Mouse (Mus musculus): ENCODE results near the gene Arl8b. TPM values are rescaled to one million over a fixed set of nuclear protein-coding genes. Genes with fewer than 3 reads are reported as not detected.
"Not testable (repeated sequence)": the region's sequence is repeated elsewhere in the genome, so short reads cannot be mapped to it uniquely, and the experiment has no call there.

The Arl8b gene
- total RNA-seq, 2 experiments from 2014 or later: 222 to 225 TPM

GRCm38 (mm10) chr6:108833963-108834697 is 51.2 kb downstream of the Arl8b start:
- no peak for DNase-seq (ENCODE audit: low spot score in 2 of 2)

- no peak for DNase-seq (ENCODE audit: low spot score in 2 of 2)
These were observed 53.1 kb downstream of the Arl8b start for GRCm38 (mm10) chr6:108835765-108836691.

- DNase-seq (ENCODE audit: low spot score in 2 of 2): no peak
These were observed 54.2 kb downstream of the Arl8b start for GRCm38 (mm10) chr6:108837081-108837480.

GRCm38 (mm10) chr6:108837958-108838357 is 55.1 kb downstream of the Arl8b start:
- no peak for DNase-seq (ENCODE audit: low spot score in 2 of 2)

GRCm38 (mm10) chr6:108839432-108839831 is 56.5 kb downstream of the Arl8b start:
- no peak for DNase-seq (ENCODE audit: low spot score in 2 of 2)

- no peak for DNase-seq (ENCODE audit: low spot score in 2 of 2)
These were observed 58.2 kb downstream of the Arl8b start for GRCm38 (mm10) chr6:108840861-108841640.

GRCm38 (mm10) chr6:108843664-108844063 is 60.8 kb downstream of the Arl8b start:
- no peak for DNase-seq (ENCODE audit: low spot score in 2 of 2)

- DNase-seq (ENCODE audit: low spot score in 2 of 2): no peak
These were observed 61.2 kb downstream of the Arl8b start for GRCm38 (mm10) chr6:108844093-108844492.

GRCm38 (mm10) chr6:108844771-108845170 is 61.9 kb downstream of the Arl8b start:
- DNase-seq (ENCODE audit: low spot score in 2 of 2): no peak

GRCm38 (mm10) chr6:108852088-108852670 is 69.3 kb downstream of the Arl8b start:
- no peak for DNase-seq (ENCODE audit: low spot score in 2 of 2)

GRCm38 (mm10) chr6:108852986-108853385 is 70.1 kb downstream of the Arl8b start:
- DNase-seq (ENCODE audit: low spot score in 2 of 2): no peak

GRCm38 (mm10) chr6:108858583-108858982 is 75.7 kb downstream of the Arl8b start:
- no peak for DNase-seq (ENCODE audit: low spot score in 2 of 2)

- DNase-seq (ENCODE audit: low spot score in 2 of 2): no peak
These were observed 78.3 kb downstream of the Arl8b start for GRCm38 (mm10) chr6:108861226-108861625.

GRCm38 (mm10) chr6:108862548-108862947 is 79.6 kb downstream of the Arl8b start:
- no peak for DNase-seq (ENCODE audit: low spot score in 2 of 2)

- DNase-seq (ENCODE audit: low spot score in 2 of 2): no peak
These were observed 83.4 kb downstream of the Arl8b start for GRCm38 (mm10) chr6:108866317-108866716.

- DNase-seq (ENCODE audit: low spot score in 2 of 2): not testable (repeated sequence)
These were observed 86.1 kb downstream of the Arl8b start for GRCm38 (mm10) chr6:108869031-108869430.

- DNase-seq (ENCODE audit: low spot score in 2 of 2): no peak
These were observed 87.5 kb downstream of the Arl8b start for GRCm38 (mm10) chr6:108870421-108870820.

- no peak for DNase-seq (ENCODE audit: low spot score in 2 of 2)
These were observed 88.4 kb downstream of the Arl8b start for GRCm38 (mm10) chr6:108871251-108871650.

Measured in left cerebral cortex, adult 18-20 months (tissue).